Comparison of ENCODE assay signal across 18 mouse cellular contexts in genomic region chr9:53353161-53353560, GRCm38 (mm10). TPM values are rescaled to one million over a fixed set of nuclear protein-coding genes. Genes with fewer than 3 reads are reported as not detected.
DNase-seq lines count a peak whose midpoint lies in the region; TF ChIP-seq lines count a peak whose summit lies in the region.
"Had no signal": no experiment of that assay in that cellular context is flagged by ENCODE, and none has a peak within 500 bp of the region (broad histone marks: within the 10 kb centered on the region; RNA-seq: fewer than 3 reads in every experiment).

No protein-coding gene starts in this region.

- TF ChIP-seq POLR2A in cerebellum, adult 2 months (IDR thresholded peaks at IDR 0.05; ENCODE audit: borderline replicate concordance, insufficient read depth, low read length): no peak
- TF ChIP-seq POLR2A in liver, adult 2 months (IDR thresholded peaks at IDR 0.05; ENCODE audit: extremely low read depth, insufficient read depth, low read length): no peak

- H3K27ac ChIP-seq in cerebellum, adult 2 months (ENCODE audit: insufficient read depth, low read length): peak overlapping the region; percentile 28; the same call in 1 of the 2 replicates
- 0 out of 2 replicates have a peak overlapping the region, but pooled peaks have one; percentile 14 for H3K27ac ChIP-seq in liver, adult 2 months (replicated peaks; ENCODE audit: insufficient read depth, low read depth, low read length)
- H3K27ac ChIP-seq: embryonic facial prominence, embryonic 10.5 days; embryonic facial prominence, embryonic 12.5 days; forebrain, embryonic 13.5 days; forebrain, embryonic 15.5 days had no signal

- 17% methylated on average over 5 of the region's 5 CpGs for WGBS in cerebellum, adult 2 months
- WGBS in liver, adult 2 months: 32% methylated on average over 5 of the region's 5 CpGs

- H3K9ac ChIP-seq in liver, adult 2 months (ENCODE audit: low read depth, low read length): no peak overlapping the region
- H3K9ac ChIP-seq: embryonic facial prominence, embryonic 12.5 days; forebrain, embryonic 13.5 days; forebrain, embryonic 15.5 days; forebrain, postnatal 0 days had no signal

- peaks cover 24% of the 10 kb centered on the region for H3K4me1 ChIP-seq in cerebellum, adult 2 months (ENCODE audit: control insufficient read depth, insufficient read depth, low read length)
- peaks cover 41% of the 10 kb centered on the region for H3K4me1 ChIP-seq in liver, adult 2 months (ENCODE audit: control insufficient read depth, insufficient read depth, low read length)
- H3K4me1 ChIP-seq: embryonic facial prominence, embryonic 12.5 days; forebrain, embryonic 13.5 days; forebrain, embryonic 15.5 days had no signal

- no peaks in the 10 kb centered on the region for H3K27me3 ChIP-seq in cerebellum, adult 2 months (ENCODE audit: control insufficient read depth, insufficient read depth, low read length)
- H3K27me3 ChIP-seq in liver, adult 2 months (ENCODE audit: control insufficient read depth, insufficient read depth, low read length): no peaks in the 10 kb centered on the region
- H3K27me3 ChIP-seq: embryonic facial prominence, embryonic 12.5 days; forebrain, embryonic 13.5 days; forebrain, embryonic 15.5 days had no signal

- peaks cover 9% of the 10 kb centered on the region for H3K79me2 ChIP-seq in liver, adult 2 months (ENCODE audit: control insufficient read depth, insufficient read depth, low read length)

- no peak overlapping the region for H3K4me3 ChIP-seq in cerebellum, adult 2 months (replicated peaks; ENCODE audit: insufficient read depth, low read depth, low read length)
- no peak overlapping the region for H3K4me3 ChIP-seq in liver, adult 2 months (ENCODE audit: insufficient read depth, low read depth, low read length)
- H3K4me3 ChIP-seq: embryonic facial prominence, embryonic 10.5 days; embryonic facial prominence, embryonic 12.5 days; forebrain, embryonic 13.5 days; forebrain, embryonic 15.5 days had no signal

- TF ChIP-seq CTCF in cerebellum, adult 2 months (IDR thresholded peaks at IDR 0.05; ENCODE audit: borderline replicate concordance, insufficient read depth, low read depth, low read length): no peak
- no peak for TF ChIP-seq CTCF in liver, adult 2 months (IDR thresholded peaks at IDR 0.05; ENCODE audit: low read depth, low read length)

- DNase-seq in cerebellum, adult 2 months: peak; percentile 55 to 70
- DNase-seq in cerebellum, postnatal 4 days (ENCODE audit: low spot score in 2 of 2): no peak
- peak; percentile 69 for DNase-seq in cerebellum, adult 9-11 months
- no peak for DNase-seq in cerebellum, adult 11 months
- DNase-seq in liver, adult 2 months (ENCODE audit: extremely low read depth, low read depth, low spot score): peak; percentile 82
- DNase-seq in liver: no peak
- DNase-seq in right cerebral cortex, adult 18-20 months: no peak
- DNase-seq: adrenal gland, adult 2 months; adrenal gland, postnatal 10 days; adrenal gland, postnatal 25 days; forebrain, postnatal 0 days had no signal

- no peaks in the 10 kb centered on the region for H3K36me3 ChIP-seq in liver, adult 2 months (ENCODE audit: control insufficient read depth, insufficient read depth, low read length)
- H3K36me3 ChIP-seq: embryonic facial prominence, embryonic 10.5 days; embryonic facial prominence, embryonic 12.5 days; forebrain, embryonic 15.5 days had no signal

RNA-seq across cellular contexts. Expression of gene Kdelc2, which starts 30.7 kb away (rescaled TPM):
- polyA plus RNA-seq in cerebellum, adult 2 months (2012; rRNA removed): 3.0 and 3.5 TPM in 2 replicates
- total RNA-seq in liver, adult 2 months (2014; rRNA removed): 5.6 and 6.2 TPM in 2 replicates
- polyA plus RNA-seq in liver, adult 2 months (2012; rRNA removed): 2.0 and 2.4 TPM in 2 replicates

RNA-seq across cellular contexts. Expression of gene 4930550C14Rik, which starts 49.0 kb away (rescaled TPM):
- 0.54 and 0.81 TPM in 2 replicates for polyA plus RNA-seq in cerebellum, adult 2 months (2012; rRNA removed)
- 0.28 and 0.34 TPM in 2 replicates for total RNA-seq in liver, adult 2 months (2014; rRNA removed)
- polyA plus RNA-seq in liver, adult 2 months (2012; rRNA removed): not detected in 2 replicates
- total RNA-seq: gastrocnemius, adult 18-20 months had no signal
- polyA plus RNA-seq: forebrain, embryonic 15.5 days had no signal

RNA-seq across cellular contexts. Expression of gene Exph5, which starts 51.7 kb away (rescaled TPM):
- 25.2 and 32.7 TPM in 2 replicates for polyA plus RNA-seq in cerebellum, adult 2 months (2012; rRNA removed)
- 11.9 and 12.6 TPM in 2 replicates for total RNA-seq in liver, adult 2 months (2014; rRNA removed)
- 1.9 and 2.7 TPM in 2 replicates for polyA plus RNA-seq in liver, adult 2 months (2012; rRNA removed)
- total RNA-seq: MEL had no signal
- polyA plus RNA-seq: adrenal gland, adult 2 months; C2C12; forebrain, embryonic 13.5 days had no signal

Comparison
In these comparisons a context has a peak if more than half of its experiments do, and no peak if none do; other contexts are left out.
1. DNase-seq: peak in cerebellum, adult 2 months (2 of 2), cerebellum, adult 9-11 months (single experiment) and liver, adult 2 months (single experiment); none in cerebellum, postnatal 4 days (0 of 2), cerebellum, adult 11 months (single experiment), liver (single experiment) and right cerebral cortex, adult 18-20 months (single experiment).